Mouse (Mus musculus): ENCODE data around the gene Rassf7.
A peak's percentile ranks its signal among the peaks of the same experiment; 100 is the strongest.
"Not testable (repeated sequence)": the region's sequence is repeated elsewhere in the genome, so short reads cannot be mapped to it uniquely, and the experiment has no call there.

Gene Rassf7

DNA sequence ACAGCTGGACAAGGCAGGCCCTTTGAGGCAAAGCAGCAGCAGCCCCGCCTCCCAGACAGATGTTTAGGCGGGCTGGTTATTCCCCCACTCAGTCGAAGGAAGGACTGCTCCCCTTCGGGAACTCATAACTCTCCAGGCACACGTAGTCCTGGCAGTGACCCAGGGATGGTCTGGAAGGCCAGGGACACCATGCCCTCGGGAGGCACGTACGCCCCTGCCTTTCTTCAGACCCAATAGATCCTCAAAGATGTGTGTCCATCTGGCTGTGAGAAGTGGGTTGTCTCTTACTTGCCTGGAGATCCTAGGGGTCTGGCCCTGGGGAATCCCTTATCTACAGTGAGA, 6.4 kb downstream of the Rassf7 start:
- DNase-seq (ENCODE audit: low spot score in 2 of 2) = no peak

DNA sequence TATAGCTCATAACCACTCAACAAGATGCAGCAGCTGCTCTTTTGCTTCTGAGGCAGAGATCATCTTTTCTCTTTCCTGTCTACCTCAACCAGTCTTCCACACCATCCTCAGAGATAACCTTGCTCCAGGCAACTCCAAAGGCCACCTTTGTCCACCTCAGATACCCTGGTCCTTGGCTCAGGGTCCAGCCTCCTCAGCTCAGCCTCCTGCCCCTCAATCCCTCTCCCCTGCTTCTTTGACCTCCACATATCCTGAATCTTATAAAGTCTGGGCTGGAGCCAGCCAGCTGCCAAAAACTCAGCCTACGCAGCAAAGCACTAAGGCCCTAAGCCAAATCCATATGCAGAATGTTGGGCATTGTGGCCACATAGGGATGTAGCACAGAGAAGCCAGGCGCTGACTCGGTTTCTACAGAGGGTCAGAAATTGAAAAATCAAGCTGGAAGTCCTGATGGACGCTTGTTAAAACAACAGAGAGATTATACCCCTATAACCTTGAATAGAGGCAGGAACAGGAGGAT, 7.1 kb downstream of the Rassf7 start:
- DNase-seq (ENCODE audit: low spot score in 2 of 2) = no peak

DNA sequence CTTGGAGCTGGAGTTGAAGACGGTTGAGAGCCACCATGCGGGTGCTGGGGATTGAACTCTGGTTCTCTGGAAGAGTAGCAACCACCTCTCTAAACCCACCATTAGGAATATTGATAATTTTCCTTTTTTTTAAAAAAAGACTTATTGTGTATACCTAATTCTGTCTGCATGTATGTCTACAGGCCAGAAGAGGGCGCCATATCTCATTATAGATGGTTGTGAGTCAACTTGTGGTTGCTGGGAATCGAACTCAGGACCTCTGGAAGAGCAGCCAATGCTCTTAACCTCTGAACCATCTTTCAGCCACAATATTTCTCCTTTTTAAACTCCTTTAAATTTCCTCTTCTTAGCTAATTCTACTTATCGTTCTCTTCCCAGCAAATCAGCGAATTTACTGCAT, 10.9 kb downstream of the Rassf7 start:
- no peak for DNase-seq (ENCODE audit: low spot score in 2 of 2)

DNA sequence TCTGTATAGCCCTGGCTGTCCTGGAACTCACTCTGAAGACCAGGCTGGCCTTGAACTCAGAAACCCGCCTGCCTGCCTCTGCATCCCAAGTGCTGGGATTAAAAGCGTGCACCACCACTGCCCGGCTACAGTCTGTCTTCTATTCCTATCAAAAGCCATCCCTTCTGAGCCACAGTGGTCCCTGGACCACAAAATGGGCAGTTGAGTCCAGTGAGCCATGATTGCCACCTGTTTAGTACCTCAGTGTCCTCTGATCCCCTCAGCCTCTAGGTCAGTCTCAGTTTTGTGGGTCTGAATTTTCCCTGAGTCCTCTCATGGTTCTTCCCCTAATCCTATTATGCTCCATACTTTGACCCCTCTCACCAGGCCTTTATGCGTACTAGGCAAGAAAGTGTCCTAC, 12.1 kb downstream of the Rassf7 start:
- no peak for DNase-seq (ENCODE audit: low spot score in 2 of 2)

DNA sequence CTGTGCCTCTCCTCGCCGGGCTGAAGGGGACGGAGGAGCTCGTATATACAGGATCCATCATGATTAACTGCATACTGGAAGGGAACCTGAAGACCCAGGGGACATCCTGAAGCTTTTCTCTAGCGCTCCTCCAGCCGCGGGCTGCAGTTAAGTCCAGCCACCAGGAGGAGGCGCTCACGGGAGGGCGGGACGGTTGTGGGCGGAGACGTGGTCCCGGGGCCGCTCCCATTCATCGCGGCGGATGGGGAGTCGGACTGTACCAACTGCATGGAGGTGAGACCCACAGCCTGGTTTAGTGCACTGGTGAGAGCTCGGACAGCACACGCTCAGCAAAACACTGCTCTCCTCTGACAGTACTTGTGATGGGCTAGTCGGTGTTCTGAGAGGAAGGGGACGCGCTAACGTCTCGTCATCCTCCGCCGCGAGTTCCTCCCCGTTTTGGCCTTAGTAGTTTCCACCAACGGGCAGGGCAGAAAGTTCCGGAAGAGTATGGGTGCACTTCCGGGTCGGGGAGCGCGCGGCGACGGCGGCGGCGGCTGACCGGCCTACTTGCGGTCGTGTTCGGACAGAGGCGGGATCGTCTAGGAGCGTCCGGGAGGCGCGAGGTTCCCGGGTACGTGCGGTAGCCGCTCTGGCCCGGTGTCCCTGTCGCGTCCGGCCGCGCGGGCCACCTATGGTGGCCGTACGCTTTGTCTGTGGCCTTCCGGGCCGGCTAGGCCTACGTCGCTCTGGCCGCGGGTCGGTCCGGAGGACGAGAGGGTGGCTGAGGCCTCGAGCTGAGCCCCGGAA, 12.8 kb downstream of the Rassf7 start, which contains the start of gene Phrf1:
Gene Phrf1 (plus strand): TSS at position 506 of the 789 bp plus-strand sequence.
- DNase-seq (ENCODE audit: low spot score in 2 of 2) = peak; percentile 78 to 83

DNA sequence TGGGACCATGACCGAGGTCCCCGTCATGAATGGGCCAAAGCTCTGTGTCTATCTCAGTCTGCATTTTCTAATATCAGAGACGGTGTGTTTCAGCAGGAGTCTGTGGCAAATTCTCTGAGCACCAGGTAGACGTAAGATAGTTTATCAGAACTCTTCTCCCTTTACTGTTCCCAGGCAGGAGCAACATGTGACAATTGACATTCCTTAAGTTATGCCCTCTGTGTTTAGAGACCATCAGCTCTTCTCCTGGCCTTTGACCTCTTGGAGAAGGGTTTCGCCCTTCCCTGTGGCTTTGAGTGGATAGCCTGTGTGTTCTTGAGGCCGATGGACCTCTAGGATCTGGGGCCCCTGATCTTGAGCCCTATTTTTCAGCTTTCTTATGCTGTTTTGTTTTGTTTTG, 14.0 kb downstream of the Rassf7 start:
- DNase-seq (ENCODE audit: low spot score in 2 of 2) = no peak

DNA sequence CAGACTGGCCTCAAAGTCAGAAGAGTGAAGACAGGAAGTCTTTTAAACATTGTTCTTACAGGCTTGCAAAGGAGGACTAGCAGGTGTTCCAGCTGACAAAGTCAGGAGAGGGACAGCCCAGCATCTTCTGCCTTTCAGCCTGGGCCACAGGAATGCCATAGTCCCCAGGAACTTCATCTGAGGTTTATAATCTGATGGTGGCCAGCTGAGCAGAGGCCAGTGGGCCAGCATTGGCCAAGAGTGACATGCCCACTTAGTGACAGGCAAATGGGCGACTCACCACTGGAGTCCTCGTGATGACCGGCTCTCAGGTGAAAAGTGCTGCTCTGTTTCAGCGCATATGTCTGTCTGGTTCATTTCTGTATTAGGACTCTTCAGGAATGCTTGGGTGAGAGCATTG, 14.9 kb downstream of the Rassf7 start:
- DNase-seq (ENCODE audit: low spot score in 2 of 2) = no peak

DNA sequence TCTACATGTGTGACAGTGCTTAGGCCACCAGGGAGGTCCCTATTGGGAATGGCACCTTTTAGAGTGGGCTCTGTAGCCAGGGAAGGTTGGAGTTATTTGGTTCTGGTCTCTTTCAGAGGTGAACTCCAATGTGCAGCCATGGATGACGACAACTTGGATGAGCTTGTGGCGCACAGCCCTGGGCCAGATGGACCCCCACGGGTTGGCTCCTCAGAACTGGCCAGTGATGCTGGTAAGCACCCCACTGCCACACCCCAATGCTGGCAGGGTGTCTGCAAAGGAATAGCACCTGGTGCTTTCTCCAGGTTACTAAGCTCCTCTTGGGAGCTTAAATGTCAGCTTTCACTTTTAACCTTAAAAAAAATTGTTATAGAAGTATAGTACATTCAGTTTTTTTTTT, 15.5 kb downstream of the Rassf7 start:
- DNase-seq (ENCODE audit: low spot score in 2 of 2) = no peak

DNA sequence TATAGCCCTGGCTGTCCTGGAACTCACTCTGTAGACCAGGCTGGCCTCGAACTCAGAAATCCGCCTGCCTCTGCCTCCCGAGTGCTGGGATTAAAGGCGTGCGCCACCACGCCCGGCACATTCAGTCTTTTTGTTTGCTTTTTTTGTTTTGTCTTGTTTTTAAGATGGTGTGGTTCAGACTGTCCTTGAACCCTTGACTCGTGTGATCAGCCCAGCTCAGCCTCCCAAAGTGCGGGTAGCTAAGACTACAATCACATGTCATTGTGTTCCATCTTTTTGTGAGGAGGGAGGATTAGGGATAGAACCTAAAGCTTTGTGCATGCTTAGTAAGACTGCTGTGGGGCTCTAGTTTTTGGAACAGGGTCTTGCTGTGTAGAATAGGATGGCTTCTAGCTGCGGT, 15.9 kb downstream of the Rassf7 start:
- DNase-seq (ENCODE audit: low spot score in 2 of 2) = no peak

DNA sequence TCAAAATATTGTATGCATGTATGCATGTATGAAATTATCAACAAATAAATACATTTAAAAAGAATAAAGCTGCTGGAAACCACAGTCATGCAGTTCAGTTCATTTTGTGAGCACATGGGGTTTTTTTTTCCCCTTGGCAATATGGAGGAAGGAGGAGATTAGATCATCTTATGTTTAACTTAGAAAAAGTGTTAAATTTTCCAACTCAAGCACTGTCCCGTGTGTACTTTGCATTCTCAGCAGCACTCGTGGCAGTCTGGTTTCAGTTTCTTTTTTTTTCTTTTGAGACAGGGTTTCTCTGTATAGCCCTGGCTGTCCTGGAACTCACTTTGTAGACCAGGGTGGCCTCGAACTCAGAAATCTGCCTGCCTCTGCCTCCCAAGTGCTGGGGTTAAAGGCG, 34.8 kb downstream of the Rassf7 start:
- DNase-seq (ENCODE audit: low spot score in 2 of 2) = not testable (repeated sequence)

DNA sequence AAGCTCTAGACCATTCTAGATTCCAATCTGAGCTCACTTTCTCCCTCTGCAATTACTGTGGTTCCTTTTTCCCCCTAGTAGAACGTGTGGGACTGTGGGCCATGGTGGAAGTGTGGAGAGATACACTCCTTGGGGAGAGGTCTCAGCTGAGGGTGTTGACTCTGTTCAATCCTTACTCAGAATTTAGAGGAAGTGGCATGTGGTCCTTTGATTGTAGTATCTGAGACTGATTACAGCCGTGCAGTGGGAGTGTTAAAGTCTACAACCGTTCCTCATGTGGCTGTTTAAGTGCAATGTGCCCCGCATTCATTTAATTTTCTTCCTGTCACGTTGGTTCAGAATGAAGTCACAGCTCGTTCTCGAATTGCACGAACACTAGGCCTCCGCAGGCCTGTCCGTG, 40.5 kb downstream of the Rassf7 start:
- no peak for DNase-seq (ENCODE audit: low spot score in 2 of 2)

DNA sequence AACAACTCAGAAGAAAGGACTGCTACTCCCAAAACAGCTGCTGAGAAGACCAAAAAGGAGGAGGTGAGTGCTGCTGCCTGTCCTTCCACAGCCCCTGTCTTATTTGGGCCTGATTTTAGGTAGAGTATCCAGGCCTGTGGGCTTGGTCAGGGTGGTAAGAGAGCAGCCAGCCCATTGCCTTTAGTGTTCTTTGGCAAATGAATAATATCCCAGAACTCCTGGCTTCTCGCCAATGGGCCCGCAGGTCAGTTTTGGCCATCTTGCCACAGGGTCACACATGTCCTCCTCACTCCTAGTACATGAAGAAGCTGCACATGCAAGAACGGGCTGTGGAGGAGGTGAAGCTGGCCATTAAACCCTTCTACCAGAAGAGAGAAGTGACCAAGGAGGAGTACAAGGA, 45.8 kb downstream of the Rassf7 start:
- DNase-seq (ENCODE audit: low spot score in 2 of 2) = no peak

DNA sequence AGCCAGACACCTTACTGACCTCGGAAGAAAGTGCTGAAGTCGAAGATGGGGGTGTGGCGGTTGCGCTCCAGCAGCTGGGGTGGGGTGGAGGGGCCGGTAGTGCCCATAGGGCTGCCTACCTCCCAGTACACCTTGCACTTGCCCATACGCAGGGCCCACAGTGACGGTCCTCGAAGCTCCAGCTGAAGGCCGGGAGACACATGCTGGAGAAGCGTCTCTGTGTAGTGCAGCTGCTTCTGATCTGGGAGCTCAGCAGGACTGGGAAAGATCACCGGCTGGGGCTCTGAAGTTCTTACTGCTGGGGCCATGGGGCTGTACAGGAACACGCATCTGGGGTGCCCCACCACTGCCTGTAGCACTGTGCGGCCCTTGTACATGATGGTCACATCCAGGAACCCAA, 48.0 kb downstream of the Rassf7 start:
- DNase-seq (ENCODE audit: low spot score in 2 of 2) = no peak

DNA sequence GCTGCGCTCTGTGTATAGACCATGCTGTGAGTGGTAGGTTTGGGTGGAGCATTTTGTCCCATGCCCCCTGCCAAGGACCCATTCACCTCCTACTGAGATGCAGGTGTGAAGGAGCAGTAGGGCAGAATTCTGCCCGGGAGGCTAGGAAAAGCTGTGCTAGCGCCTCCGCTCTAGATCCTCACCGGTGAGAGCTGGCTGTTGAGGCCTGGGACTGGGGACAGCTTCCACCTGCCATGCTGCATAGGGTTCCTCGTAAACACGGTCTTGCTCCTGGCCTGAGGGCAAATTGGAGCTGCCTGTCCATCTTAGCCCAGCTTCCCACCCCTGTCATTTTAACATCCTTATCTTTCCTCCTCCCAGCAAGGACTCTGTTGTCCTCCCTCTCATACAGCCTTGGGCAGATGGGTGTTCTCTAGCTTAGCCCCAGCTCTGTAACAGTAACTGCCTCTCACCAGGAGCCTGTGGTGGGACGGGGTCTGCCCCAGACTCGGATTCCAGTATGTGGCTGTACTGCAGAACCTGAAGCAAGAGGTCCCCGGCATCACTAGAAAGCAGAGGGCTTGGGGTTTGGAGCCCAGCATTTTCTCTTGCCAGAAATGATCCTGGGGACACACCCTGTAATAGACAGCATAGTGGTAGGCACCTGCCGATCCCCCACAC, 48.5 kb downstream of the Rassf7 start:
- DNase-seq (ENCODE audit: low spot score in 2 of 2) = no peak

DNA sequence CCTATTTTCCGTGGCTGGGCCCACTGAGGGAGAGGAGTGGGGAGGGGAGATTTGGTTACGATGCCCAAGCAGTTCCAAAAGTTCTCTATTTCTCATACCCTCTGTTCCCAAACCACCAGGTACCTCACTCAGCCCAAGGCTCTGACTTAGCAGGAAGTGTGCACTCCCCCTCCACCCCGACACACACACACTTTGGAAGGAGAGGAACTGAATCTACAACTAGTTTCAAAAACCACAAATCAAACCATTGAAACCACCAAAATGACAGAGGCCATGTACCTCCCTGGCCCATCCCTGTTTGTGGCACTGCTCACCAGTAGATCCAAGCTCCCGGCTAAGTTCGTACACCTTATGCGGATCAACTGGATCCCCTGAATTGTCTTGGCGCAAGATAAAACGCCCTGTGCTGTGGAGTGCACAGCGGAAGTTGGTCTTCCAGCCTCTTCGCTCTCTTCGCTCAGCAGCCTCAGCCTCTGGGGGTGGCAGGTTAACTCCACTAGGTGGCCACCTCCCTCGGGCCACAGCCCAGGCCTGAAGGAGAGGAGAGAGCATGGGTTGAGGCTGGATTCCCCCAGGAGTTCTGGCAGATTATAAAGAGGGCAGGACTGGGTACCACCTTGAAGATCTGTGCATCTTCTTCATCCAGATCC, 49.2 kb downstream of the Rassf7 start:
- DNase-seq (ENCODE audit: low spot score in 2 of 2) = no peak

DNA sequence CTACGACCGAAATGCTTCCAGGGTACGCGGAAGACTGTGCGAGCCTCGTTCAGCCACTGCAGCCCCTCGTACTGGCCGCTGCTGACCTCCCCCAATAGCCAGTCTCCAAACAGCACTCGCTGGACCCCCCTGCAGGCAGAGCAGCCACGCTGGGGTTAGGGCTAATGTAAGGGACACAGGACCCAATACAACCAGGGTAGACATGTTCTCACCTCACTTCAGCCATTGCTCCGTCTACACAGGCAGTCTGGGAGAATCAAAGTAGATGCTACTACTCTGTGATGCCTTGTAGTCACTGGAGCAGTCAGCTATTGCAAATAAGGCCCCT, 49.7 kb downstream of the Rassf7 start:
- no peak for DNase-seq (ENCODE audit: low spot score in 2 of 2)

DNA sequence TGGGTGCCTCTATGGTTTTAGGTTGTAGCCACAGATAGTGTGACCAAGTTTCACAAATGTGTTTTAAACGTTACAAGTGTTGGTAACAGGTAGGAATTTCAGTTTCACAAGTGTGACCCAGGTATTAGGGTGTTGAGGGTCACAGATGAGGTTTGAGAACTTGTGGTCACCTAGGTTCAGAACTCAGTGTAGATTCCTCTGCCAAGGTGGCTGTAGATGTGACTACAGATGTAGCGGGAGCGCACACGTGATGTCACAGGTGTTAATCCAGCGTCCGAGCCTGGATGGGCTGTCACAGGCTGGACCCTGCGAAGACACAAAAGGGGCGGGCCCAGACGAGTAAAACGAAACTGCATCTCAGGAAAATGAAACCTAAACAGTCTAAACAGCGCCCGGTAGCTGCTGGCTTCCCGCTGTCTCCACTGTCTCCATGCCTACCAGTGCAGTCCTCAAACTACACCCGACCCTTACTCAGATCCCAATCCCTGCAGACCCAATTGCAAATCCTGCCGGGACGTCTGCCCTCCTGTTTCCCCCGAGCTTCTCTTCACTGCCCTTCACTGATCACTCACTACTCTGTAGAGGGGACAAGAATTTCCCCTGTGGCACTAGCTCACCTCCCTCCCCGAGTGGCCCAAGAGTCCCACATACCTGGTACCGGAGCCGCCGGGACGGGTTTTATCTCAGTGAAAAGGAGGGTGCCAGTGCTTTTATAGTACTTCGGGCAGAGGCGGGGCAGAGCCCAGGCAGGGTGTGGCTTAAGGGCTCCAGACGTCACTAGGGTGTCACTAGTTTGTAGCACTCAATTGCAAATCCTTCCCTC, 50.3 kb downstream of the Rassf7 start, which contains the start of gene Irf7:
Gene Irf7 (minus strand): TSS at position 743 of the 823 bp plus-strand sequence.
- DNase-seq (ENCODE audit: low spot score in 2 of 2) = no peak
